Mouse (Mus musculus) limb, embryonic 14.5 days (tissue): ENCODE measurements around the gene Bcar3. TPM values are rescaled to one million over a fixed set of nuclear protein-coding genes. Genes with fewer than 3 reads are reported as not detected.

Source experiments
- ATAC-seq: fragments of 200-750 bp; cut with Nextera tagmentation; 2 replicates; pipeline ENCODE4 v1.8.0; 2017; ENCODE audit warnings: low read depth, moderate number of reproducible peaks, moderate TSS enrichment; ENCODE audit not compliant: low FRiP score
- DNase-seq: peaks from one replicate; pipeline ENCODE4 v3.0.0-alpha.2; 2015; ENCODE audit warnings: low spot score
- H3K27ac ChIP-seq: fragments of 300-500 bp; sonication (generic); replicated peaks from 2 replicates; pipeline ENCODE4 v1.5.1; 2014; ENCODE audit warnings: low read depth, mild to moderate bottlenecking, low read length, moderate library complexity, mixed read lengths
- H3K27me3 ChIP-seq: fragments of 300-500 bp; sonication (generic); 2 replicates; pipeline ENCODE4 v1.6.1; 2014; ENCODE audit warnings: low read length, mixed read lengths; ENCODE audit not compliant: control insufficient read depth, insufficient read depth
- H3K36me3 ChIP-seq: fragments of 300-500 bp; sonication (generic); 2 replicates; pipeline ENCODE4 v1.6.1; 2014; ENCODE audit warnings: mild to moderate bottlenecking, low read length, moderate library complexity, mixed read lengths; ENCODE audit not compliant: control insufficient read depth, insufficient read depth
- H3K4me1 ChIP-seq: fragments of 300-500 bp; sonication (generic); 2 replicates; pipeline ENCODE4 v1.6.1; 2014; ENCODE audit warnings: antibody characterized with exemption, low read length, mixed read lengths; ENCODE audit not compliant: control insufficient read depth, insufficient read depth
- H3K4me2 ChIP-seq: fragments of 300-500 bp; sonication (generic); replicated peaks from 2 replicates; pipeline ENCODE4 v1.6.1; 2014; ENCODE audit warnings: low read depth, mild to moderate bottlenecking, low read length, moderate library complexity; ENCODE audit not compliant: severe bottlenecking
- H3K4me3 ChIP-seq: fragments of 300-500 bp; sonication (generic); replicated peaks from 2 replicates; pipeline ENCODE4 v1.5.1; 2014; ENCODE audit warnings: low read length
- H3K9ac ChIP-seq: fragments of 300-500 bp; sonication (generic); 2 replicates; pipeline ENCODE4 v1.6.1; 2014; ENCODE audit warnings: mild to moderate bottlenecking, low read depth, low read length, moderate library complexity; ENCODE audit not compliant: severe bottlenecking
- H3K9me3 ChIP-seq: fragments of 300-500 bp; sonication (generic); 2 replicates; pipeline ENCODE4 v1.6.1; 2016; ENCODE audit warnings: low read length; ENCODE audit not compliant: control insufficient read depth
- POLR2A ChIP-seq: fragments of 200-500 bp; IDR thresholded peaks from 2 replicates; pipeline ENCODE4 v1.8.0; 2012; ENCODE audit warnings: inconsistent platforms, mild to moderate bottlenecking, moderate library complexity, borderline replicate concordance; ENCODE audit not compliant: insufficient read depth, insufficient read length; ENCODE audit errors: extremely low read depth
- WGBS: fragments of 180-500 bp; shearing (Covaris S2); extraction: QIAGEN DNeasy Blood & Tissue Kit; methylation state at CpG from one replicate; pipeline ENCODE4 v1.1.7; 2014; 5-methylcytosine and 5-hydroxymethylcytosine counted together
- polyA plus RNA-seq, 2 experiments: library from polyadenylated mRNA; depleted of rRNA in 1 of 2; stranded (reverse) in 1 of 2; unstranded in 1 of 2; fragments of >200 nt; fragmentation: Nextera tagmentation in 1 of 2; extraction: Ambion mirVana in 1 of 2; gene quantifications; 2 replicates each; pipeline versions ENCODE4 v1.2.1 to v1.2.3; 2012 to 2014

The Bcar3 gene
- polyA plus RNA-seq, 2 experiments, result 7.8 to 7.9 TPM

DNA sequence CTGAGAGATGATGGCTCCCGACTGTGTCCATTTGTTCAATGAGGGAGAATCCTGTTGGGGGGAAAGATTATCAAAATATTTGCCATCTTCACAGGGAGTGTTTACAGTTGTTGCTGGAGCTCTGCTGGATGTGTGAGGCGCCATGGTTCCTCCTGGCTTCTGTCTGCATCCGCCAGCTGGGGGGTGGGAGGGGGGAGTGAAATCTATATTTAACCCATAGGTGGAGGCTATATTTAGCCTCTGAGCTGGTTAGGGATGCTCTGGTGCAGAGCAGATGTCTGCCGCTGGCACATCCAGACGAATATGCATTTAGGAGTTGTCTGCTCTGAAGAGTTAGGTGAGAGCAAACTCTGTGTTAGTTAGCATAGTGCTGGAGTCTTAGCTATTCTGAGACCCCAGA, 108.2 kb downstream of the Bcar3 start:
- ATAC-seq (no peak), DNase-seq (no peak)
- Histone ChIP-seq H3K9me3 (no peaks in the 10 kb centered on the region), H3K4me1 (no peaks in the 10 kb centered on the region), H3K9ac (no peak overlapping the region), H3K36me3 (no peaks in the 10 kb centered on the region), H3K27ac (no peak overlapping the region), H3K4me3 (no peak overlapping the region), H3K4me2 (no peak overlapping the region), H3K27me3 (no peaks in the 10 kb centered on the region)
- no peak for TF ChIP-seq POLR2A
- 60% methylated on average over 5 of the region's 5 CpGs for WGBS

DNA sequence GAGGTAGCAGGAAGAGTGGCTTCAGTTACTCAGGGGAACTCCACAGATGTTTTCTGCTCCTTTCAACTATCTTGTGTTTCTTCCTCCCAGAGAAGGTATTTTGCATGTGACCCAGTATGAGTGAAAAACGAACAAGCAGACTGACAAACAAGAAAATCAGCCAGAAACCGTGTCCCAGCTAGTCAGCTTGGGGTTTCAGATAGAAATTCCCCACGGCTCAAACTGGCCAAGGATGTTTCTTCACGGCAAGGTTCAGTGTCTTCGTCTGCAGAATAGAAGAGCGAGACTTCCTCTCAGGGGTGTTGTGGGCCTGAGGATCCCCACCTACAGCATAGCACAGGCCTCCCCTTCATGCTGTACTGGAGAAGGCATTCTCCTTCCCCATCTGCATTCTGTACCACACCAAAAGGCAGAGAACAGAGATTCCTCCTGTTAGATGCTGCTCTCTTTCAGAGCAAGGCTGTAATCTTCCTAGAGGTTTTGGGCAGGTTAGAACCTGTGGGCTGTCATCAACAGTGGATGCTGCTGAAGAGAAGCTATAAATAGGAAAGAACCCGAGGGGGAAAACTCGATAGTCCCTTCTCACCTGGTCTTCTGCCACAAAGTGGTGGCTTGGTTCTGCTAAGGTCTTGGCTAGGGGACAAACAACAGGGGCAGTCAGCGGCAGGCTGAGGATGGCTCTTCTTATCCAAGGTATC, 110.1 kb downstream of the Bcar3 start:
- H3K4me2 ChIP-seq, result no peak overlapping the region
- H3K4me3 ChIP-seq, result no peak overlapping the region
- no peaks in the 10 kb centered on the region for H3K9me3 ChIP-seq
- 73% methylated on average over 9 of the region's 9 CpGs for WGBS
- ATAC-seq (no peak), DNase-seq (no peak)
- H3K36me3 ChIP-seq, result no peaks in the 10 kb centered on the region
- H3K9ac ChIP-seq, result no peak overlapping the region
- H3K27ac ChIP-seq, result no peak overlapping the region
- no peaks in the 10 kb centered on the region for H3K27me3 ChIP-seq
- TF ChIP-seq POLR2A, result no peak
- H3K4me1 ChIP-seq, result no peaks in the 10 kb centered on the region

DNA sequence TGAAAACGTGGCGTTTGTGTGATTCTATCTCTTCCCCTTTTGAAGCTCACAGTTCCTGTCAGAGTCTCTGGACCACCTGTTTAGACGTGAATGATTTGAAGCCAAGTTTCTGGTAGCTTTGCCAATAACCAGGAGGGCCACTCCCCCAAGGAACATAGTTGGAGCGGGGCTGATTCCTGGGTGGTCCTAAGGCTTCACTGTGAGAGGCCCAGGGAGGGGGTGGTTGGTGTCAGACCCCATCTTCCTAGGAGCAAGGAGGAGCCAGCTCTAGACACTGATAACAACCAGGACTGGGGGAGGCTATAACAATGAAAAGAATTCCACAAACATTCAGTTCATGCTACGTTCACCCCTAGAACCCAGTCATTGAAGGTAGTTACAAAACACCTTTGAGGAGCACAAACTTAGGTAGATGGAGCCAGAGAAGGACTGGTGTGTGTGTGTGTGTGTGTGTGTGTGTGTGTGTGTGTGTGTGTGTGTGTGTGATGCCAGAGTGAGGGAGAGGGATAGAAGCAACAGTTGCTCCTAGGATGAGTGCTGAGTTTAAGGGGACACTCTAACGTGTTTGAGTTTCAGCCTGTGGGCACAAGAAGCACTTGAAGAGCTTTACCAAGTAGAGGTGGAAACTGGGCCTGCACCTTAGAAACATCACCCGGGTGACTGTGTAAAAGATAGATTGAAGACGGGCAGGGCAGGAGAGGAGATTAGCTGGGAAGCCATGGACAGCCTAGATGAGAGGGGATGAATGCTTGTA, 111.4 kb downstream of the Bcar3 start:
- Histone ChIP-seq H3K27me3 (no peaks in the 10 kb centered on the region), H3K4me3 (no peak overlapping the region), H3K27ac (no peak overlapping the region), H3K36me3 (no peaks in the 10 kb centered on the region), H3K4me1 (no peaks in the 10 kb centered on the region), H3K9me3 (no peaks in the 10 kb centered on the region), H3K9ac (no peak overlapping the region), H3K4me2 (no peak overlapping the region)
- no peak for TF ChIP-seq POLR2A
- DNase-seq (no peak), ATAC-seq (no peak)
- 60% methylated on average over 8 of the region's 8 CpGs for WGBS

DNA sequence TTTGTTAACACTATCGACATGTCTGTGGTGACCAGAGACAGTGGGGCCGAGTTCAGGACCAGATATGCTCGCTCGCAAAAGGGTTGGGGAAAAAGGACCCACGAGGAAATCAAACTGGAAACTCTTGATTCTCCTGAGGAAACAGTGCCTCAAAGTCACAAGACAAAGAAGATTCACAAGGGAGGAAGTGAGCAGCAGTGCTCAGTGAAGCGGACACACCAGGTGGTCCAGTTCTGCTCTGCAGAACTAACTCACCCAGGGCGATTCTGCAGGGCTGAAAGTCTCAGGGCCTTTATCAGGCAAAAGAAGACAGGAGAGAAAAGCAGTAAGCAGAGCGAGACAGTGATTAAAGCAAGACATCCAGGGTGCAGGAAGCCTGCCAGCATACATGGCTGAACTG, 112.5 kb downstream of the Bcar3 start:
- H3K27ac ChIP-seq, result no peak overlapping the region
- WGBS, result 72% methylated on average over 8 of the region's 8 CpGs
- no peaks in the 10 kb centered on the region for H3K9me3 ChIP-seq
- no peaks in the 10 kb centered on the region for H3K36me3 ChIP-seq
- no peak overlapping the region for H3K4me2 ChIP-seq
- ATAC-seq (no peak), DNase-seq (no peak)
- H3K9ac ChIP-seq, result no peak overlapping the region
- H3K4me3 ChIP-seq, result no peak overlapping the region
- H3K4me1 ChIP-seq, result no peaks in the 10 kb centered on the region
- TF ChIP-seq POLR2A, result no peak
- H3K27me3 ChIP-seq, result no peaks in the 10 kb centered on the region

DNA sequence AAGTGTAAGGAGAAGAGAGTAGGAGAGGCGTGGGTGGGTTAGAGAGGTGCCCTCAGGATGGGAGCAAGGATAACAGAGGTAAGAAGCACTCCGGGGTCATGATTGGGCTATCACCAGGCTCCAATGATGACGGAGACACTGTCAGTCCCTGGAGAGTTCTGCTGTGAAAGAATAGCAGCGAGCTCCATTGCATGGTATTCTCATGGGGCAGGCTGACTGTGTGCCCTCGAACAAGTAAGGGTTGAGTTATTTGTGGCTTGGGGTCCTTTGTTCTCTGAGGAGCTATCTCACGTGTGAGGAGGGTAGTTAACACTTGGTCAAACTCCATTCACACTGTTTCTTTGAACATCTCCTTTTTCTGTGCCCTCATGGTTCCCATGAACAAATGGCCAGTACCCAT, 113.8 kb downstream of the Bcar3 start:
- 83% methylated on average over 6 of the region's 6 CpGs for WGBS
- H3K36me3 ChIP-seq, result no peaks in the 10 kb centered on the region
- H3K4me2 ChIP-seq, result no peak overlapping the region
- no peaks in the 10 kb centered on the region for H3K27me3 ChIP-seq
- TF ChIP-seq POLR2A, result no peak
- H3K4me1 ChIP-seq, result no peaks in the 10 kb centered on the region
- no peak overlapping the region for H3K9ac ChIP-seq
- no peak overlapping the region for H3K27ac ChIP-seq
- no peak for ATAC-seq
- H3K4me3 ChIP-seq, result no peak overlapping the region
- H3K9me3 ChIP-seq, result no peaks in the 10 kb centered on the region
- DNase-seq, result no peak
